ENCODE assay signal across 22 mouse cellular contexts in genomic region chr9:96517429-96517828, GRCm38 (mm10). TPM values are rescaled to one million over a fixed set of nuclear protein-coding genes. Genes with fewer than 3 reads are reported as not detected.
DNase-seq lines count a peak whose midpoint lies in the region; ATAC-seq and TF ChIP-seq lines count a peak whose summit lies in the region.
"Had no signal": no experiment of that assay in that cellular context is flagged by ENCODE, and none has a peak within 500 bp of the region (broad histone marks: within the 10 kb centered on the region; RNA-seq: fewer than 3 reads in every experiment).

No protein-coding gene starts in this region.

- no peaks in the 10 kb centered on the region for H3K27me3 ChIP-seq in MEL (ENCODE audit: control insufficient read depth in 1 of 2, insufficient read depth in 2 of 2, low read length in 2 of 2)
- H3K27me3 ChIP-seq in liver, embryonic 16.5 days (ENCODE audit: control insufficient read depth, insufficient read depth, low read depth, low read length), result no peaks in the 10 kb centered on the region
- H3K27me3 ChIP-seq: forebrain, embryonic 12.5 days; heart, embryonic 13.5 days; limb, embryonic 15.5 days had no signal

- H3K4me3 ChIP-seq in MEL (ENCODE audit: control insufficient read depth in 1 of 2, insufficient read depth in 1 of 2, low read depth in 2 of 2, low read length in 2 of 2), result peak overlapping the region; percentile 11 to 19; a peak in 2 of 4 replicates
- H3K4me3 ChIP-seq in liver, embryonic 16.5 days (ENCODE audit: low read depth, low read length), result no peak overlapping the region
- H3K4me3 ChIP-seq: forebrain, embryonic 12.5 days; heart, embryonic 13.5 days; limb, embryonic 15.5 days; midbrain, embryonic 10.5 days had no signal

- H3K9ac ChIP-seq in MEL (ENCODE audit: control insufficient read depth, low read depth, low read length, poor library complexity, severe bottlenecking), result no peak overlapping the region
- no peak overlapping the region for H3K9ac ChIP-seq in liver, embryonic 16.5 days (ENCODE audit: low read depth, low read length)
- H3K9ac ChIP-seq: forebrain, embryonic 12.5 days; heart, embryonic 13.5 days; limb, embryonic 15.5 days had no signal

- H3K36me3 ChIP-seq in MEL (ENCODE audit: control insufficient read depth in 1 of 2, insufficient read depth in 2 of 2, low read length in 2 of 2), result peaks cover 0 to 8% of the 10 kb centered on the region in 2 experiments; a peak in 2 of 4 replicates
- H3K36me3 ChIP-seq in liver, embryonic 16.5 days (ENCODE audit: control insufficient read depth, insufficient read depth), result no peaks in the 10 kb centered on the region
- H3K36me3 ChIP-seq: forebrain, embryonic 12.5 days; heart, embryonic 13.5 days; limb, embryonic 15.5 days; midbrain, embryonic 10.5 days had no signal

- intact Hi-C loops in heart, postnatal 36 days (cut with DNase I), result no loop called here

- TF ChIP-seq RAD21 in MEL (IDR thresholded peaks at IDR 0.05; ENCODE audit: low read depth, low read length), result no peak

- no peak overlapping the region for H3K4me2 ChIP-seq in liver, embryonic 16.5 days (ENCODE audit: low read depth, low read length)
- H3K4me2 ChIP-seq: forebrain, embryonic 12.5 days; heart, embryonic 13.5 days; limb, embryonic 15.5 days had no signal

- no peak for ATAC-seq in CD4-positive, CD25-positive, alpha-beta regulatory T cell, adult 4 months
- ATAC-seq in liver, embryonic 16.5 days (ENCODE audit: low read depth), result peak; percentile 47; the same call in 1 of the 2 replicates

- no peak for TF ChIP-seq POLR2A in MEL (IDR thresholded peaks at IDR 0.05; ENCODE audit: control insufficient read depth in 1 of 2, insufficient read depth in 1 of 2, low read depth in 1 of 2, low read length in 2 of 2, poor library complexity in 1 of 2)

- H3K27ac ChIP-seq in MEL (ENCODE audit: control insufficient read depth, low read depth, low read length), result no peak overlapping the region
- H3K27ac ChIP-seq in liver, embryonic 16.5 days (ENCODE audit: low read length), result no peak overlapping the region
- H3K27ac ChIP-seq: forebrain, embryonic 12.5 days; heart, embryonic 13.5 days; limb, embryonic 15.5 days; midbrain, embryonic 10.5 days had no signal

- TF ChIP-seq EP300 in MEL (IDR thresholded peaks at IDR 0.05; ENCODE audit: low read depth in 1 of 2, low read length in 2 of 2), result no peak

- H3K4me1 ChIP-seq in MEL (ENCODE audit: control insufficient read depth in 1 of 2, insufficient read depth in 2 of 2, low read length in 2 of 2), result peaks cover 7 to 15% of the 10 kb centered on the region in 2 experiments
- H3K4me1 ChIP-seq in liver, embryonic 16.5 days (ENCODE audit: control insufficient read depth, low read depth, low read length), result peaks cover 11% of the 10 kb centered on the region
- H3K4me1 ChIP-seq: forebrain, embryonic 12.5 days; limb, embryonic 15.5 days; midbrain, embryonic 10.5 days had no signal

- TF ChIP-seq CTCF in MEL (IDR thresholded peaks at IDR 0.05 in 2 of 3, conservative IDR thresholded peaks at IDR 0.05 in 1 of 3; ENCODE audit: control insufficient read depth in 1 of 3, insufficient read depth in 1 of 3, low read depth in 2 of 3, low read length in 3 of 3, poor library complexity in 1 of 3, severe bottlenecking in 1 of 3), result no peak

- H3K9me3 ChIP-seq in MEL (replicated peaks; ENCODE audit: insufficient read depth, low read length), result no peaks in the 10 kb centered on the region
- H3K9me3 ChIP-seq in liver, embryonic 16.5 days (replicated peaks; ENCODE audit: control insufficient read depth, low read length), result no peaks in the 10 kb centered on the region
- H3K9me3 ChIP-seq: forebrain, embryonic 12.5 days; heart, embryonic 13.5 days; limb, embryonic 15.5 days; midbrain, embryonic 10.5 days had no signal

- WGBS in liver, embryonic 16.5 days (ENCODE audit: insufficient replicate concordance), result 17% methylated on average over 4 of the region's 4 CpGs

- H3K79me2 ChIP-seq in MEL (ENCODE audit: control insufficient read depth, insufficient read depth, low read length, poor library complexity), result no peaks in the 10 kb centered on the region

- peak; percentile 25 for DNase-seq in CD4-positive, CD25-positive, alpha-beta regulatory T cell, adult 2 months (ENCODE audit: low read depth, low spot score)
- peak; percentile 58 for DNase-seq in MEL (ENCODE audit: low read depth, low spot score)
- DNase-seq in thymus, postnatal 0 days (ENCODE audit: low spot score), result peak; percentile 17
- DNase-seq in heart, postnatal 36 days, result no peak
- no peak for DNase-seq in left cerebral cortex, adult 18-20 months (ENCODE audit: low spot score in 2 of 2)
- DNase-seq in cerebellum, postnatal 14 days, result no peak
- DNase-seq: cerebellum, adult 9-11 months; embryo, embryonic 11 days; heart, postnatal 4 days; kidney, adult 9 months; kidney, postnatal 36 days; layer of hippocampus, adult 9-11 months; lung, postnatal 10 days; retina, postnatal 1 day had no signal

TF ChIP-seq in MEL, 35 proteins besides CTCF, POLR2A, EP300 and RAD21:
- TF ChIP-seq USF2 (IDR thresholded peaks at IDR 0.05; ENCODE audit: borderline replicate concordance in 1 of 2, insufficient read depth in 1 of 2, low read depth in 1 of 2, low read length in 2 of 2) (no peak), RCOR1 (IDR thresholded peaks at IDR 0.05; ENCODE audit: low read depth, low read length) (no peak), SMC3 (IDR thresholded peaks at IDR 0.05; ENCODE audit: low read depth, low read length) (0 out of 2 replicates have a peak, but pooled peaks have one; percentile 1), ELF1 (IDR thresholded peaks at IDR 0.05; ENCODE audit: low read depth, low read length) (0 out of 2 replicates have a peak, but pooled peaks have one; percentile 41), KAT2A (conservative IDR thresholded peaks at IDR 0.05; ENCODE audit: low read depth, low read length) (no peak), ZNF384 (IDR thresholded peaks at IDR 0.05; ENCODE audit: low read depth, low read length) (no peak)
TF ChIP-seq in MEL: peak in this region for 2.

RNA-seq across cellular contexts. Expression of gene Gm28729, which starts 7.6 kb away (rescaled TPM):
- polyA plus RNA-seq in CD4-positive, CD25-positive, alpha-beta regulatory T cell, adult 4 months (2017; shearing (Covaris generic)), result not detected
- total RNA-seq in MEL (2012; rRNA removed), result not detected in 2 replicates
- not detected for polyA plus RNA-seq in MEL (2012; ENCODE audit: insufficient read depth in 1 of 2, insufficient read length in 2 of 2, low read depth in 1 of 2, low replicate concordance in 2 of 2, missing spikeins in 1 of 2)
- polyA plus RNA-seq in liver, embryonic 16.5 days (2015; fragmentation: Nextera tagmentation; extraction: Ambion mirVana), result not detected in 2 replicates
- polyA plus RNA-seq in thymus, postnatal 0 days (2015; fragmentation: Nextera tagmentation; extraction: Ambion mirVana), result 0.17 TPM in 1 of 2 replicates, not detected in the other
- not detected for total RNA-seq in heart, postnatal 36 days (2021)
- under 1 TPM; 0.16 to 0.42 TPM for total RNA-seq in left cerebral cortex, adult 18-20 months (2021)
- total RNA-seq: adrenal gland, postnatal 4 days; heart, postnatal 4 days had no signal
- polyA plus RNA-seq: heart, embryonic 13.5 days; midbrain, embryonic 10.5 days; neural tube, embryonic 14.5 days had no signal

RNA-seq across cellular contexts. Expression of gene Rnf7, which starts 39.0 kb away (rescaled TPM):
- polyA plus RNA-seq in CD4-positive, CD25-positive, alpha-beta regulatory T cell, adult 4 months (2017; shearing (Covaris generic)), result 100 to 1,000 TPM in 1 of 2 experiments, 10 to 100 TPM in 1; 99.6 to 100 TPM
- total RNA-seq in MEL (2012; rRNA removed), result 138 and 157 TPM in 2 replicates
- 100 to 1,000 TPM in 1 of 2 experiments, not detected in 1; 105 TPM for polyA plus RNA-seq in MEL (2012; ENCODE audit: insufficient read depth in 1 of 2, insufficient read length in 2 of 2, low read depth in 1 of 2, low replicate concordance in 2 of 2, missing spikeins in 1 of 2)
- polyA plus RNA-seq in liver, embryonic 16.5 days (2015; fragmentation: Nextera tagmentation; extraction: Ambion mirVana), result 52.9 and 57.1 TPM in 2 replicates
- 196 and 200 TPM in 2 replicates for polyA plus RNA-seq in thymus, postnatal 0 days (2015; fragmentation: Nextera tagmentation; extraction: Ambion mirVana)
- 10 to 100 TPM; 71.1 to 74.7 TPM for total RNA-seq in heart, postnatal 36 days (2021)
- 10 to 100 TPM; 59.8 to 64.8 TPM for total RNA-seq in left cerebral cortex, adult 18-20 months (2021)

Comparison
In these comparisons a context has a peak if more than half of its experiments do, and no peak if none do; other contexts are left out.
1. DNase-seq: peak in CD4-positive, CD25-positive, alpha-beta regulatory T cell, adult 2 months (single experiment), MEL (single experiment) and thymus, postnatal 0 days (single experiment); none in heart, postnatal 36 days (0 of 2), left cerebral cortex, adult 18-20 months (0 of 2) and cerebellum, postnatal 14 days (0 of 2).